Mouse (Mus musculus) layer of hippocampus, adult 8-10 months (tissue): ENCODE measurements around the gene Bri3. TPM values are rescaled to one million over a fixed set of nuclear protein-coding genes. Genes with fewer than 3 reads are reported as not detected.

ENCODE experiments used
- DNase-seq, 2 experiments: peaks; one replicate each; pipeline ENCODE4 v3.0.0; 2022; ENCODE audit warnings: low spot score in 2 of 2
- total RNA-seq, 4 experiments: library from RNA; stranded (reverse); gene quantifications; 2 replicates each; pipeline ENCODE4 v1.2.4; 2022

Gene Bri3
- total RNA-seq, 4 experiments from 2014 or later: 55.7 to 78.1 (median 67.5) TPM

DNA sequence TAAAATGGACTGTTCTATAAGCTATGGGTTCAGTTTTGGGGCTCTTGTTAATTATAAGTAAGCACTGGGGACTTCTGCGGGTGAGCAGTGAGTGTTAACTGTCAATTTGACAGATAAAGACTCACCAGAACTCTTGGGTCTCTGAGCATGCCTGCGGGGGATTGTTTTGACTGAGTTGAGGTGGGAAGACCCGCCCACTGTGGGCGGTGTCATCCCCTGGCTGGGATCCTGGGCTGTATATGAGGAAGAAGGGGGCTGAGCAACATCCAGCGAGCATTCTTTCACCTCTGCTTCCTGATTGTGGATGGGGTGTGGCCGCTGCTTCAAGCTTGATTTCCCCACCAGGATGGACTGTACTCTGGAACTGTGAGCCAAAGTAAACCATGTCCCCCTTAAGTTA, 10.0 kb upstream of the Bri3 start:
- DNase-seq: no peak

DNA sequence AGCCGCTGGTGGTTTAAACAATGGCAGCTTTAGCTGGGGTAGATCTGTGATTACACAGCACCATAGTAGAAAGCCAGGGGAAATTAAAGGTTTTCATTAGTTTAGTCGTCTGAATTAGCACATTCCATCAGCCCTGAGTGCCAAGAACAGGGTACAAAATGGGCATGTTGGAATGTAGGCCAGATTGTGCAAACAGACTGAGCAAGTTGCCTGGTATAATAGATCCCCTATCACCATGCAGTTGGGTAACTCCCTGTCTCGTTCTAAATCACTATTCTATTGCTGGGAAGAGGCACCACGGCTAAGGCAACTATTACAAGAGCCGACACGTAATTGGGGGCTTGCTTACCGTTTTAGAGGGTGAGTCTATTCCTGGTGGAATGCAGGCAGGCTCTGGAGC, 9.5 kb upstream of the Bri3 start:
- DNase-seq: peak; percentile 60 to 61

DNA sequence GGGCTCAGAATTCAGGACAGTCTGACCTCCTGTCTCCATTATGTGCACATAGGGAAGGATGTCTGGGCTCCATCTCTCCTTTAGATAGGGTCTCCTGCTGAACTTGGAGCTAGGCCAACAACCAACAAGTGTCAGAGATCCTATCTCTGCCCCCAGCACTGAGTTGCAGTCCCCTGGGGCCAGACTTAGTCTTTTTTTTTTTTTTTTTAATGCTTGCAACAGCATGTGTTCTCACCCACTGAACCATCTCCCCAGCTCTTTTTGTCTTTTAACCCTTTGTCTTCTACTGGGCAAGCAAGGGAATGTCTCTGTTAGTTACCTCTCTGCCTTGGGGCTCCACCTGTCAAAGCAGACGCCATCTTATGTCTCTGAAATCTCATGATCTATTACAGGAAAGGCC, 5.3 kb upstream of the Bri3 start:
- no peak for DNase-seq

DNA sequence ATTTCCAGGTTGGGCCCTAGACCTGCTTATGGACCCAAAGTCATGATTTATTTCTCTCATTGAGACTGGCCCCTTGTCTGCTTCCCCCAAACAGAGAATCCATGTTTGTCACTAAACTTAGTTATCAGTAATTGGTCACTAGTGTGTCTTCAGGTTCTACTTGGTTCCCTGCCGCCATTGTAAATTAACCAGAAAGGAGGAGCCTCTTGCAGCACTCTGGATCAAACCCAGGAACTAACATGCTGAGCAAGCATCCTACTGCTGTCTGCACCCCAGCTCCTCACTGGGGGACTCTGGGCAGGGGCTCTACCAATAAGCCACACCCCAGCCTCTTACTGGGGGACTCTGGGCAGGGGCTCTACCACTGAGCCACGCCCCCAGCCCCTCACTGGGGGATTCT, 1.4 kb downstream of the Bri3 start:
- DNase-seq: no peak

DNA sequence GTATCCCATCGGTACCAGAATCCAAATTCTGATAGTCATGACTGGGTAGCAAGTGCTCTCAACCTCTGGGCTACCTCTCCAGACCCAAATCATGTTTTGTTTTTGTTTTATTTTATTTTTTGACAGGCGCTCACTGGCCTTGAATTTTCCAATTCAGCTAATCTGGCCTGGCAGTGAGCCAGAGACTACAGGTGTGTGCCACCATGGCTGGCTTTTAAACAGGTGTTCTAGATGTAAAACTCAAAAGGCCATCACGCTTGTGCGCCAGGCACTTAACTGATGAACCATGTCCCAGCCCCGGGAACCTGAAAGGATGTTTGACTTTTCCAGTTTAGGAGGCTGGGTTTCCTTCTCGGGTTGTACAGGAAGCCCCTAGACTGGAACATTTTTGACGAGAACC, 2.4 kb downstream of the Bri3 start:
- no peak for DNase-seq

DNA sequence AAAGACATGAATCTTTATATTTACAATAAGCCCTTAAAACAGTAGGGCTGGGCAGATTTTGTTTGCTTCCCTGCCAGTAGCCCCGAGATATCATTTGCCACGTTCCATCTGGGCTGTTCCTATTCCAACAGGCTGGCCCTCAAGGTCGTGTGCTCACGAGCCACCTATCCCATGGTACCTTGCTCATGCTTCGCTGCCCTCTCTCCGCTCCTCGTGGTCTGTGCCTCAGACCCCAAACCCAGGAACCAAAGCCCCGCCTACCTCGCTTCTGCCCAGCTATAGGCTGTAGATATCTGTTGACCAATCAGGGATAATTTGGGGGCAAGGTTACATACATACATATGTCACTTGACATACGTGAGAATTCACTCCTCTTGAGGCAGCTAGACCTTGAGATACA, 3.1 kb downstream of the Bri3 start:
- no peak for DNase-seq

DNA sequence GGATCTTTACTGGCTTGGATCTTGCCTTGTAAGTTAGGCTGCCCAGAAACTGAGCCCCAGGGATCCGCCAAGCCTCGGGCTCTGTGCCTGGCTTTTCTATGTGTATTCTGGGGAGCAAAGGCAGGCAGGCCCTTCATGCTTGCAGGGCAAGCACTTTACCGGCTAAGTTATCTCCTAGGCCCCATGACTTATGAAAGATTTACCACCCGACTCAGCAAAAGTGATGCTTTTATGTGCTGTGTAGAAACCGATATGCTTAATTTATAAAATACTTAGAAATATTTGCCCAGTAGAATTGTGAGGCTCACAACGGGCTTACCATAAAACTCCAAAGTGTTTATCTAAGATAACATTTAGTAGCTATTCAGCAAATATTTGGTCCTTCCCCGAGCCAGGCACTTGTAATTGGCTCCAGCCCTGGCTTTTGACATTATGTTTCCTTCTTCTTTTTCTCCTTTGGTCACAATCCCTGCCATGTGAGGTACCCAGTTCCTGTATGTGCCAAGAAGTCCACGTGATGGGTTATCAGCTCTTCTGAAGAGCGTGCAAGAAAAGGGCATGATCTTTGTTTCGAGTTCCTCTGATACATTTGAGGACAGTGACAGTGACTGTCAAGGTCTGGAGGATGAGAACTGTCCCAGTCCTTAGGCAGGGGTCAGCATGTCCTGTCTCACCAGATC, 3.8 kb downstream of the Bri3 start:
- DNase-seq: no peak

DNA sequence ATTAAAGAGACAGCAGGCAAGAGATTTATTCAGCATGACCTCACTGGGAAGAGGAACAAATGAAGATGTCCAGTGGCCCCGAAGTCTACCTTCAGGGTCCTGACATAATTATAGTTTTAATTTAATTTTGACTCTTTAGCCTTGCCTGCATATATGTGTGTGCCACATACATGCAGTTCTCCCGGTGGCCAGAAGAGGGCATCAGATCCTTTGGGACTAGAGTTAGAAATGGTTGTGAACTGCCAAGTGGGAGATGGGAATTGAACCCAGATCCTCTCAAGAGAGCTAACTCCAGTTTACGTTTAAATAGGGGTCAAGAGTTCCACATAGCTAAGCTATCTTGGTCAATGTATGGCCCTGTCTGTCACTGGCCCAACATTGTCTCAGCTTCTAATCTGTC, 5.6 kb downstream of the Bri3 start:
- DNase-seq: no peak

DNA sequence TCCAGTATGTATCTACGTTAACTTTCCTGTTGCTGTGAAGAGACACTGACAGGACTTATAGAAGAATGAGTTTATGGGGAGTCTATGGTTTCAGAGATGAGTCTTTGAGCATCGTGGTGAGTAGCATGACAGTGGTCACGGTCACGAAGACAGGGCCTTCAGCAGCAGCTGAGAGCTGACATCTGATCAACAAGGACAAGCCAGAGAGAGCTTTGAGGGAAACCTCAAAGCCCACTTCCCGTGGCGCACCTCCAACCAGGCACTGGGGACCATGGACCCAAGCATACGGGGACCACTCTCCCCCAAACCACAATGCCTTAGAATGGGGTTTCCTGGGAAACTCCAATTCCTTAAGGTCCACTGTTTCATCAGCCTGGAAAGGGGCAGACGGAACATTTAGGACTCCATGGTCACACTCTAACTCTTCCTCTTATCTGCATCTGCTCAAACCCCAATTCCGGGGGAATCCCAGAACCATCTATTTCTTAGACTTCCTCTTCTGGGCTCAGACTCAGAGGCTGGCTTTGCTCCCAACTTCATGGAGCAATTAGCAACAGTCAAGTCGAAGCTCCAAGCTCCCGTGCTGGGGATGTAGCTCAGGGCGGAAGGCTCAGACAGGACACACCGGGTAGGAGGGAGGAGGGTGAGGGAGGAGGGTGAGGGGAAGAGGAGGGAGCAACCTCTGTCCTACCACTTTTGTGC, 7.8 kb downstream of the Bri3 start:
- DNase-seq: no peak

DNA sequence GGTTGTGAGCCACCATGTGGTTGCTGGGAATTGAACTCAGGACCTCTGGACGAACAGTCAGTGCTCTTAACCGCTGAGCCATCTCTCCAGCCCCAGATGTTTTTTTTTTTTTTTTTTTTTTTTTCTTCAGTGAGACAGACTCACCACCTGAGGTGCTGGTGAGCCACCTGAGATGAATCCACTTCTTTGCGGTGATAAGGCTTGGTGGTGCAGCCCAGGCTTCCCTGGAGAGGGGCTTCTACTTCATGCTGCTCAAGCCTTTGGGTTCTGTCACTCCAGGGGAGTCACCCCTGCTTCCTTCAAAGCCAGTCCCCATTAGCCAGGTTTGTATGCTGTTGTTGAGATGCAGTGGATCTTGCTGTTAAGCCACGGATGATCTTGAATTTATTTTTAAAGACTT, 9.0 kb downstream of the Bri3 start:
- no peak for DNase-seq

DNA sequence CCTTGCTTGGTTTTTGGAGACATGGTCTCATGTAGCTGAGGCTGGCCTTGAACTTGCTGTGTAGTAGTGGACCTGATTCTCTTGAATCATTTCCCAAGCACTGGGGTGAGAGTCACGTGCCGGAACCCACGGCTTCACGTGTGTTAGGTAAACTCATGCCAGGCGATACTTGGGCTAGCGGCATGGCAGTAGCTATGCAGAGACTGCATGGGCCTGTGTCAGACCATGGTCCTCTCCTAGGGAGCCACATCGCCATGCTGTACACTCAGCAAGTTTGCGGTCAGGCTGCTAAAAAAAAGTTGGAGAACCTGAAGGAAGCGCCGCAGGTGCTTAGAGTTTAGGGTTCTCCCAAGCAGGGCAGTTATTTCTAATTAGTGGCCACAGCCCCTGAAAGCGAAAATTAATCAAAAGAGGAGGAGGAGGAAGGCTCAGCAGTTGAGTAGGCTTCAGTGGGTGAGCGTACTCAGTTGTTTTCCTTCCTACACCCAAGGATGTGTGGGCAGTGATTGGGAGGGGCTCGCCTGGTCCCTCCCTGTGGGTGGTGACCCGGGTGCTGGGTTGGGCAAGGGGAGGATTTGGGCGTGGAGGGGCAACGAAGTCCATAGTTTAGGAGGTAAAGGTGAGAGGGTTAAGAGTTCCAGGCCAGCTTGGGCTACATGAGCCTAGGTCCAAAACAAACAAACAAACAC, 10.0 kb downstream of the Bri3 start:
- no peak for DNase-seq

DNA sequence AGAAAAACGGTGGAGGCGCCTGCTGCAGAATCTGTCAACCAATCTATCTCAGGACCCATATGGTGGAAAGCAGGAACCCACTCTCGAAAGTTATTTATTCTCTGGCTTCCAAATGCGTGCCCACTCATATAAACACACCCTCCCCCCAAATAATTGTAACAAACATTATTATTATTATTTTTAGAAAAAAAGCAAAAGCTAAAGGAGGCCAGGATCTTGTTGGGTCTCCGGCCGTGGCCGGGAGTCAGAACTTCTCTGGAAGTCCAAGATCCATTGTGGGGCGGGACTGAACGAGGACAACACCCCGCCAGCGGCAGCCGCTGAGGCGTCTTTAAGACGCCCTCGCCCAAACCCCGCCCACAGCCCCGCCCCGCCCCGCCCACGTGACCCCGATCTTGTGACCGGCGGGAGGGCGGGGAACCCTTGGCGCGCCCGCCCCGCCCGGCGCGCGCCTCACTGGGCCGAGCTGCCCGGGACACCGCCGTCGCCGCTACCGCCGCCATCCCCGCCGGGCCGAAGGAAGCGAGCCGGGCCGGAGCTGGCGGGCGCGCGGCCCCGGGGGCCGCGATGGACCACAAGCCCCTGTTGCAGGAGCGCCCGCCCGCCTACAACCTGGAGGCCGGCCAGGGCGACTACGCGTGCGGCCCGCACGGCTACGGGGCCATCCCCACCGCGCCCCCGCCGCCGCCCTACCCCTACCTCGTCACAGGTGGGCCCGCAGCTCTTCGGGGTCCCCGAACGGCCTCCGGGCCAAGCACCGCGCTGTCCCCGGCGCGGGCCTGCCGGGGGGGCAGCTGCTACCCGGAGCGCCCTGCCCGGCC, 10.8 kb downstream of the Bri3 start:
- peak; percentile 63 to 70 for DNase-seq

DNA sequence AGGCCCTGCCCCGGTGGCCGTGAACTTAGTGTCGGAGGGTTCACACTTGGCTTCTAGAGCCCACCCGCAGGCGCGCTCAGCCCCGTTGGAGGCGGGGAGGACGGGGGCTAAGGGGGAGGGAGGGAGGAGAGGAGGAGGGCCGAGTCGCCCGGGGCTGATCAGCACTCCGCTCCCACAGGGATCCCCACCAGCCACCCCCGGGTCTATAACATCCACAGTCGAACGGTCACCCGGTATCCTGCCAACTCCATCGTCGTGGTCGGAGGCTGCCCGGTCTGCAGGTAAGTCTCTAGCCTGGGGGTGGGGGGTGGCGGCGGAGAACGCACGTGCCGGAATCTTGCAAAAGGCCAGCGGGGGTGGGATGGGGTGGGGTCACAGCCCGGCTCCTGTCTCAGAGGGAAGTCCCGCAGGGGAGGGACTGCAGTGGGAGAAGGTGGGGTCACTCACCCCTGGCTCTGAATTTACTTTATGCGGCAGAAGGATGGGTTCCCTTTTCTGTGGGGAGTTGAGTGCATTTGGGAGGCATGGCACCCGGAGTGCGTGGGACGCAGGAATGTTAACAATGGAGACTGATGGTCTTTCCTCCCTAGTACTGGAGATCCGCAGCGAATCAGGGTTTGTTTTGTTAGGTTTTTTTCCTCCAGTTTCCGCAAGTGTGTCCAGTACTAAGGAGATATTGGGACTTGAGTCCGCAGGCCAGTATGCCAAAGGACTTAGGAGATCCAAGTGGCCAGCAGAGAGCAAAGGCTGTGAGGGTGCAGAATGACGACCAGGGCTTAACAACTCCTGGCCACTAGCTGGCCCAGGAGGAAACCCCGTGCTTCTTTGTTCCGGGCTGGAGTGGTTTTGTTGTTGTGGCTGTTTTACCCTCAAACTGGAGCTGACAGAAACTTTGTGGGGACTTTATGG, 11.6 kb downstream of the Bri3 start:
- DNase-seq: peak in 1 of 2 experiments; percentile 42

DNA sequence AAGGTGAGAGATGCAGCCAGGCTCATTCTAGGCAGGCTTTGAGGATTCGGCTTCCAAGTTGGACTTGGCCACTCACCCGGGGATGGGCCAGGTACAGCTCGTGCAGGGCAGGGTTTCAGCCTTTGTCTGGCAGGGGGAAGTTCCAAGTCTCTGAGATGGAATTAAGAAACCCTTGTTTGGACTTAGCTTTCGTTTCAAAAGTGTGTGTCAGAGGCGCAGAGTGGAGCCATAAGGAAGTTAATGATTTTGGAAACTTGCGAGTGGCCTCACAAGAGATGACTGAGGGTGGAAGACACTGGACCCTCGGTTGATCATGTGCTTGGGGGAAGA, 12.3 kb downstream of the Bri3 start:
- no peak for DNase-seq

DNA sequence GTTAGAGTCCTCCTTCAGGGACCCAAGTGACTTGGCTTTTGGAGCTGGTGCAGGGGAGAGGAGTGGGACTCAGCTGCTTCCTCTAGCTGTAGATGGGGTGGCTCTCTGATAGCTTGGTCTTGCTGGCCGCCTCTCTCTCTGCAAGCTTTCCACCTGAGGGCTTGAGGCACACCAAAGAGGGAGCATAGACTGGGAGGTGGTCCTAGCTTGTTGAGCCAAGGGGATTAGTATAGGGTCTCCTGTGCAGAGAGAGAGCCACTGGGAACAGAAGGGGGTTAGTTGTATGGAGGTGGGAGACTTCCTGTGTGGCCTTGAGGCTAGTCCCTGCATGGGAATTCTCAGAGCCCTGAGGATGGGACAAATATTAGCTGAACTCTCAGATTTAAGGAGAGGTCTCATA, 12.7 kb downstream of the Bri3 start:
- DNase-seq: no peak

DNA sequence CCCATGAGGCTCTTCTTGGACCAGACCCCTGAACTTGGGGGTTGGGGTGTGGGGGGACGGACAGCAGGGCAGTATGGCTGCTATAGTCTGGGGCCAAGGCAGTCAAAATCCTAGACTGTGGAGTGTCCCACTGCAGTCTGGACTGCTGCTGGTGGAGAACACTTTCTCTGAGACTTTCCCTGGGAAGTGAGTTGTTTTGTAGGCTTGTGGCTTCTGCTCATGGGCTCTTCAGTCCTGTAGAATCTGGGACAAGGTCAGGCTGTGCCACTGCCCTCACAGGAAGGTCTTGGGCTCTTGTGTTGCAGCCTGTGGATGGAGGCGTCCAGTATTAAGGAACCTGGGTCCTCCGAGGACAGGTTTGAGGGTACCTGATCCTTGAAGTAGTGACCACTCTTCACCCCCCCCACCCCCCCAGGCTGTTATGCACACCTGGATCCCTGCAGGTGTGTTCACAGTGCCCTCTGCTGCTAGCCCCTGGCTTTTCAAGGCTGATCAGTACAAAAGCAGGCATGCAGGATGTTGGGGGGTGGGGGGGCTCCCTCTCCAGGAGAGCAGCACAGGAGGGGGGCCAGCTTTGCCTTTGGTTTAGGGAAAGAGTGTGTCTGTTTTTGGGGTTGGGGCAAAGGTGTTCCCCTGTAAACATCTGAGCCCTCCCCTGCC, 13.3 kb downstream of the Bri3 start:
- DNase-seq: no peak

DNA sequence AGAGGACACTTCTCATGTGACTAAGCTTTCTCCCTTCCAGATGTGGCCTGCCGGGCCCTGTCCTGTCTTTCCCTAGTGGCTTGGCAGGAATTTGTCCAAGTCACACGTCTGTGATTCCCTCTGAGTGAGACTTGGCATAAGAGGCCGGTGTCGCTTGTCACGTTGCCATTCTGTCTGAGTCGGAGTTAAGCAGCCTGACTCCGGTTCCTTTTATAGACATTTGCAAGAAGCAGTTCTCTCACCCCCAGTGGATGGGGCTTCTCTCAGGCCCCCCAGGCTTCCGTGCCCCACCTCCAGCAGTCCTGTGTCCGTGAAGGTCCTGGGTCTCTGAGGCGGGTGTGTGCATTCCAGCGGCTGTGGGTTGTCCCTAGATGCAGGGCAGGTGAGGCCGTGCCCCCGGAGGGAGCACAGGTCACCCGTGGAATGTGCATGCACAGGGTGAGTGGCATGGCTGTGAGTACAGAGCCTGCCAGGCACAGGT, 13.9 kb downstream of the Bri3 start:
- DNase-seq: no peak

DNA sequence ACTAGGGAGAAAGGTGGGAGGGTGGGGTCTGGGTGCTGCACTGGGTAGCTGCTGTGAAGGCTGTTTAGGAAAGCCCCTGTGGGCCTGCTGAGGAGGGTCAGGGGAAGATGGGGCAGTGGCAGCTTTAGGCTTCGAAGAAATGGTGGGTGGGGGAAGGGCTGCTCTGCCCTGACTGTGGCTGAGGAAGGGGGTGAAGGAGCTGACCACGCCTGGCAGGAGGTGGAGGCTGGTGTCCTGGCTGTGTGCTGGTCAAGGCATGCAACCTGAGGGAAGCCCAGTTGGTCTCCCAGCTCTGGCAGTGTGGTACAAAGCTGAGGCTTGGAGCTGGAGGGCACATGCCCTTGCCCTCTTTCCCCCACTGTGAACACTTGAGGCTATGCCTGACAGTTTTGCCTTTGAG, 14.4 kb downstream of the Bri3 start:
- DNase-seq: no peak

DNA sequence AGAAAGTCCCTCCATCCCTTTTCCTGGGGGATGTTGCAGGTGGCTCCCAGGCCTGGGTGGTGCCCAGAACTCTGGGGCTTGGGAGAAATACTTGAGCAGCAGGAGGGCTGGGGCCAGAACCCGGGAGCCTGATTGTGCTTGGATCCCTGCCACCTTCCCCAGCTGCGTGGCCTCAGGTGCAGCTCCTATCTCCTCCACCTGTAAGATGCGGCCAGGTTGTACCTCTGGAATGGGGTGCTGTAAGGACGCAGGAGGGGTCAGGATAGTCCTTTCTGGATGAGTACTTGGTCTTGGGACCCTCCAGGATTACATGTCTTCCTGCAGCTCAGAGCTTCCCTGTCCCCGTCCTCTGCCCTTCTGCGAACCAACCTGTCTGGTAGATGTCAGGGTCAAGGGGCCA, 15.0 kb downstream of the Bri3 start:
- no peak for DNase-seq

DNA sequence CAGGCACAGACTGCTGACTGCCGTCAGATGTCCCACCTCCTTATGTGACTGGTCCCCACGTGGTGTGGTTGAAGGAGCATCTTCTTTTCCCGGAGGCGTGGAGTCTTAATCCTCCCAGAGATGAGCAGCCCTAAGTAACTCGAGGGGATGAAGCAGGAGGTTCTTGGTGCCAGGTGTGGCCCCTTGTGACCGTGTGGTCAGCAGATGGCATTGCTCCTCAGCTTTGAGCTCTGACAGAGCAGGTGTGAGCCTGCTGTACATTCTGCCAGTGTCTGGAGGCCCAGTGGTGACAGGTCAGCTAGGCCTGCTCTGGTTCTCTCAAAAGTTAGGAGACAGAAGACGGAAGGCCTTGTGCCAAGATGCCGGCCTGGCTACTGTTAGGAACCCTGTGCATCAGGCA, 16.2 kb downstream of the Bri3 start:
- no peak for DNase-seq
